Mouse (Mus musculus) layer of hippocampus, adult 9-10 months (tissue): ENCODE measurements around the gene Pkig.
"Not testable (repeated sequence)": the region's sequence is repeated elsewhere in the genome, so short reads cannot be mapped to it uniquely, and the experiment has no call there.

ENCODE experiments used
- DNase-seq: peaks from one replicate; pipeline ENCODE4 v3.0.0; 2022; ENCODE audit warnings: low spot score

The Pkig gene

GRCm38 (mm10) chr2:163657975-163658886 is at the start of gene Pkig:
Pkig (plus strand) TSS chr2:163658386.
- DNase-seq, result no peak

DNA sequence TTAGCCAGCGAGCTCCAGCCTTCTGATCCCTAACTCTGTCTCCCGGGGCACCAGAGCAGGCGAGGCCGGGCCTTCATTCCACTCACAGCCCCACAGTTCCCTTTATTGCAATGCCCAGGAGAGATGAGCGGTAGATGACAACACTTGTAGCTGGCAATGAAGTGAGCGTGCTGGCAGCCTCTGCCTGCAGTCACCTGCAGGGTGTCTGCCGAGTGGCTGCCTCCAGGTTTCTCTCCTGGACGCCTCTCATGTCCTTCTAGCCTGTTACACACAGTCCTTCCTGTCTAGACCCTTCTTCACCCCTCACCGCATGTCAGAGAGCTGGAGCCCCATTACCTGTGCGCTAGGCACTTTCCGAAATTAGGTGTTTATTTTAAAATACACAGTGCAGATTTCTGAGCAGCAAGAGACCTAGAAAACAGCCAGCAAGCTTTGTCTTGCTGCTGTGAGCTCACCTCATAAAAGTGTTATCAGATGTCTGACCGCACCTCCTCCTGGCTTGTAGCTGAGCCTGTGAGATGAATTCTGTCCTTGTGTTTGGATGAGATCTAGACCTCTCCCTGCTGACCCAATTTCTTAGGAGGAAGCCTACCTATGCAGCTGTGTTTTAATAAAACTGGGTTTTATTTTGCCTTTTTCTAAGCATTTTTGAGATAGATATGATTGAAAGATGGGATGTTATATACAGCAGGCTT is 48.8 kb upstream of the Pkig start:
- no peak for DNase-seq

DNA sequence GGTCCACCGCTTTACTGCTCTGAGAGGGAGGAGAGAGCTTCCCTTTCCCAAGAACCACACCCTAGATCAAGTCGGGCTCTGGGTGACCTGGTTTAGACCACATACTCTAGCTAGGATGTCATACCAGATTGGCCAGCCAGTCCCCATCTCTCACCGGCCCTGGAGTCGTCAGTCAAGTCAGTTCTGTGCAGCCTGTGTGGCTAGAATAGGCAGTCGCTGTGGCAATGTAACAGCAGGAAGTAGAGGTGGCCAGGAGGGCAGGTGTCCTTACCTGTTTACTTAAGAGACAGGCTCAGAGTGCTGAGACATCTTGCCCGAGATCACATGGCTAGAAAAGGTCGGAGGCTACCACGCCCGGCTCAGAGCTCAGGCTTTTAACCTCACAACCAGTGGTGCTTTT is 47.0 kb upstream of the Pkig start:
- DNase-seq, result no peak

DNA sequence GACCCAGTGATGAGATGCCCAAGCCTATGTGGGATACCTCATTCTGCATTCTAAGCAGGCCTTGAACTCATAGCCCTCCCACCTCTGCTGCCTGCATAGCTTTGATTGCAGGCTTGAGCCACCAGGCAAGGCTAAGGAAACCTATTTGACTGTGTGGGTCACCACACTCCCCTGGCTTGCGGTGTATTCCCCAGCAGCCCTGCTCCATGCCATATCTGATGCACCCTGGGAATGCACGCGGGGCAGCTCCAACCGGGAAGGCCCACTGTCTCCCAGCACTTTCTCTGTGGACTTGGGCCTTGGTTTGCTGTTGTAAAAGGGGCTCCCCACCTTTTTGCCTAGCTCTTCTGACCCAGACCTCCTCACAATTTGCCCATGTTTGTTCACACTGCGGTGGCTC is 45.0 kb upstream of the Pkig start:
- DNase-seq, result no peak

GRCm38 (mm10) chr2:163613990-163614389 is 44.2 kb upstream of the Pkig start:
- no peak for DNase-seq

DNA sequence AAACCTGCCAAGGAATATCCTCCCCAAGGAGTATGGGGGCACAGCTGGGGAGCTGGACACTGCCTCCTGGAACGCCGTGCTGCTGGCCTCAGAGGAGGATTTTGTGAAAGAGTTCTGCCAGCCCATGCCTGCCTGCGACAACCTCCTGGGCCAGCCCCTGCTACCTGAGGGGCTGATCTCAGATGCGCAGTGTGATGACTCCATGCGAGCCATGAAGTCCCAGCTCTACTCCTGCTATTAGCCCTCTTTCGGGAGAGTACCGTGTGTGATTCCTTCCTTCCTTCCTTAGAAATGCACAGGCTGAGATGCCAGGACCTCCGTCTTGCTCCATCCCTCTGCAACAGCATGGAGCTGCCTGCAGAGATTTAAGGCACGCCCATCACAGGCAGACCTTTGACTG is 42.8 kb upstream of the Pkig start:
- DNase-seq, result no peak

DNA sequence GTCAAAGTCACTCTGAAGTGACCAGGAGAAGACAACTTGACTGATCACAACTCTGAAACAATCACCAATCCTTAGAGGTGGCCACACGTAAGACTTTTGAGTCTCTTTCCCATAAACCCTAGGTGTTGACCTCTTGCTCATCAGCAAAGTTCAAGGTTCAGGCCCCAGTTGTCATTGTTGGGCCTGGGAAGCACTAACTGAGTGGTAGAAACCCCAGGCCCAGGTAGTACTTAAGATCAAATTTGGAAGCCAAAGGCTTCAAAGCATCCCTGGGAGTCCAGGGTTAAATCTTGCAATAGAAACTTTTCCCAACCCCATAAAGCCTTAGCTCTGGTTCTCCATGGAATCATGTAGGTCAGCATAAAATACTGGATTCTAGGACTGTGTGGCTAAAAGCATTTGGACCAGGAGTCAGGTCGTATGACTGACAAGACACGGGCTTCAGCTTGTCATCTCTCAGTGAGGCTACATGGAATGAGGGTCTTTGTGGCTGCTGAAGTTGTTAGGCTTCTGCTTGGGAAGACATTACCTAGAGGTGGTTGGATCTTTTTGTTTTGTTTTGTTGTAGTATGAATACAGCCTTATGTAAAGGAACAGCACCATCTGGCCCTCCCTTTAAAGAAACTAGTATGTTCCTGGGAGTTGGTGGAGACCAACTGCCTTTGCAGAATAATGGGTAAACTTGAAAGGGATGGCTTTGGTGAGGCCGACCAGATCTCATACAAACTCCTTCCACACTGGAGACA is 42.1 kb upstream of the Pkig start:
- no peak for DNase-seq

GRCm38 (mm10) chr2:163616652-163617227 is 41.4 kb upstream of the Pkig start:
- no peak for DNase-seq

GRCm38 (mm10) chr2:163617232-163617863 is 40.8 kb upstream of the Pkig start:
- no peak for DNase-seq

- no peak for DNase-seq
Observed at GRCm38 (mm10) chr2:163617874-163618273, 40.3 kb upstream of the Pkig start.

DNA sequence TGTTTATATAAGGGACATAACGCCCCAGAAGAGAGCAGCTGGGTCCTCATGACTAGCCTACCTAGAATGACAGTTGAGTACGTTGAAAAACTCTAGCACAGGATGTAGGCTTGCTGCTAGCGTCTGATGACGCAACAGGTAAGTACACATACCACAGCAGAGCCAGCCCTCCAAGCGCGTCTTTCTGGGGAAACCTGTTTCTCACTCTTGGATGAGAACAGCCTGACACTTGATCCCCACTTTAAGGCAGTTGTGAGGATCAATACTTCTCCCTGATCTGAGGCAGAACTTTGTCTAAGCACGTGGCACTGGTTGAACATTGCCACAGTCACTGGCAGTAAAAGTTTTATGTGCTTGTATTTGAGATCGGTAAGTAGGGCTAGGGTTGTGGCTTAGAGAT is 37.7 kb upstream of the Pkig start:
- DNase-seq, result no peak

DNA sequence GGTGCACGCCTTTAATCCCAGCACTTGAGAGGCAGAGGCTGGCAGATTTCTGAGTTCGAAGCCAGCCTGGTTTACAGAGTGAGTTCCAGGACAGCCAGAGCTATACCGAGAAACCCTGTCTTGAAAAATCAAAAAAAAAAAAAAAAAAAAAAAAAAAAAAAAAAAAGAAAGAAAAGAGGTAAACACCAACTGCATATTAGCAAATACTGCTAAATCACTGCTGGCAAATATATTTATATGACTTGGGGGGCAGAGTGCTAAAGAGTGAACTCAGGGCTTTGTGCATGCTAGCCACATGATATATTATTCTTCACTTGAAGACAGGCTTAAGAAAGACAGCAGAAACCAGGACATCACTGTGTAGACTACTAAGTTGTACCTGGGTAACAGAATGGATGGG is 36.8 kb upstream of the Pkig start:
- DNase-seq, result not testable (repeated sequence)

- DNase-seq, result no peak
Observed at GRCm38 (mm10) chr2:163631223-163631622, 27.0 kb upstream of the Pkig start.

- no peak for DNase-seq
Observed at GRCm38 (mm10) chr2:163631715-163632114, 26.5 kb upstream of the Pkig start.

DNA sequence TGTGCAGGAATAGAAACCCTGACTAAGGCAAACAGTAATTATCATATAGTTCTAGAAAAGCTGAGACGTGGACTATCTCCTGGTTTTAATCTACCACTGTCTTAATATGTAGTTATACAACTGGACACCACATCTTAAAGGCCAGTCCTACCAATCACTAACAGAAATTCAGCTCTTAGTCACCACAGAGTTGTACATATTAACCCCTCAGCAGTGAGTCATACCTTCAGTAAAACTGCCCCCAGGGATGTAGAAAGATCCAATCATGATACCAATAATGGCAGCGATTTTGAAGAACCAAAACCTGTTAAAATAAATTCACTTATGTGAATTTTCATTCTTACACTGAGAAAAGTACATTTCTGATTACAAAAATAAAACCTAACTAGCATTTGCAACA is 24.0 kb upstream of the Pkig start:
- DNase-seq, result no peak

GRCm38 (mm10) chr2:163636057-163636456 is 22.1 kb upstream of the Pkig start:
- DNase-seq, result no peak

DNA sequence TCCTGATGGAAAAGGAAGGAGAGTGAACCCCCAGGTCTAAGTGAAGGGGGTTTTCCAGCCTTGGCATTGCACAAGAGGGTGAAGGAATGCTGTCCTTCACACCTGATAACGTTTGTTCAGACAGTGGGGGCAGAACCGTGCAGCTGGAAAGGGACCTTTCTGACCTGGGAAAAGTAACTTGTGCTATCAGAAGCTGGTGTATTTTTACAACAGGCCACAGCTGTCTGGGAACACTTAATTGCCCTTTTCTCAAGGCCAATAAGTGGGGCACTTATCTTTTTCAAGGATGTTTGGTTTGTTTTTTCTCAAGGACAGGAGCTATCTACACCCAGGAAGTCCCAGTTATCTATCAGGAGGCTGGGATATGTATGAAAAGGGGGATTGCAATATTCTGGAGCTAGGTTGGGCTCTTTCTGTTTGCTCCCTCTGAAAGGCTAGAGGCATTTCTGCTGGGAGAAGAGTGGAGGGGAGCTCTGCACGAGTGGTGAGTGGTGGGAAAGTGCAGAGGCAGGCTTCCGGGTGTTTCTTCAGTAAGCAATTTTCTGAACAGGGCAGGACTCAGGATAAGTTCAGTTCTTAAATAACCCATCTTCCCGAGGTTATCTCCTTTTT is 20.4 kb upstream of the Pkig start:
- DNase-seq, result no peak

GRCm38 (mm10) chr2:163640493-163640892 is 17.7 kb upstream of the Pkig start:
- DNase-seq, result no peak

DNA sequence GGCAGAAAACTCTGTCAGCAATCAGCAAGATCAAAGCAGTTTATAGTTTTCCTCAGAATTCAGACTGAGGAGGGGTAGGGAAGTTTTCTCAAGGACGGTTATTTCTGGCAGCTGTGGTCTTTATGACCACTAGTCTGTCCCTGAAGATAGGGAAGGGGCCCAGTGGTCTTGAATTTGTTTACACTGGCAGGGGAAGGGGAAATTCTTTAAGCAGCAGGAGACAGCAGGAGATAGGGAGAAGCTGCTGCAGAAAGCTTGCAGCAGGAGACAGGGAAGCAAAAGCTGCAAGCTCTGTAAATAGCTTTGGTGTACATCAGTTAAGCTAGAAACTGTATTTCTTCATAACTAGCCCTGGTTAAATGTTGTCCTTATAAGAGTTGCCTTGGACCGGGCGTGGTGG is 16.5 kb upstream of the Pkig start:
- no peak for DNase-seq

DNA sequence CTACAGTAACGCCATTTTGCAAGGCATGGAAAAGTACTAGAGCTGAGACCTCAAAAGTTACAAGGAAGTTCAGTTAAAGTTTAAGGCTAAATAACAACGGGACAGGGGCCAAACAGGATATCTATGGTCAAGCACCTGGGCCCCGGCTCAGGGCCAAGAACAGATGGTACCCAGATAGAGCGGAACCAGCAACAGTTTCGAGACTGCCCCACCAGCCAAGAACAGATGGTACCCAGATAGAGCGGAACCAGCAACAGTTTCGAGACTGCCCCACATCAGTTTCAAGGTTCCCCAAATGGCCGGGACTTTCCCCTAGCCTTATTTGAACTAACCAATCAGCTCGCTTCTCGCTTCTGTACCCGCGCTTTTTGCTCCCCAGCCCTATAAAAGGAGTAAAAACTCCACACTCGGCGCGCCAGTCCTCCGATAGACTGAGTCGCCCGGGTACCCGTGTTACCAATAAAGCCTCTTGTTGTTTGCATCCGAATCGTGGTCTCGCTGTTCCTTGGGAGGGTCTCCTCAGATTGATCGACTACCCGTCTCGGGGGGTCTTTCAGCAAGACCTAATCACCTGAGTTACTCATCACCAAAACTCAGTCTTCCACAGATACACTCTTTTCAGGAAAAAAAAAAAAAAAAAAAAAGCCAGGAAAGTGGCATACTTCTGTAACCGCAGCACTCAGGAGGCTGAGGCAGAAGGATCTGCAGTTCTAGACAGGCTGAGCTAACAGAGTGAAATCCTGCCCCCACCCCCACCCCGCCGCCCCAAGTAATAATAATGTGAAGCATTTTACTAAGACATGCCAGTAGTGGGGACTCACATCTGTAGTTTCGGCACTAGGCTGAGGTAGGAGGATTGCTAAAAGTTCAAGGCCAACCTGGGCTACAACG is 15.3 kb upstream of the Pkig start:
- no peak for DNase-seq
